Mouse (Mus musculus) lung, embryonic 14.5 days (tissue): ENCODE results near the gene Zfp536. TPM values are rescaled to one million over a fixed set of nuclear protein-coding genes. Genes with fewer than 3 reads are reported as not detected.

ENCODE experiments used
- ATAC-seq: fragments of 200-750 bp; cut with Nextera tagmentation; 2 replicates; pipeline ENCODE4 v1.8.0; 2017; ENCODE audit warnings: mild to moderate bottlenecking, moderate TSS enrichment, moderate library complexity; ENCODE audit not compliant: insufficient read depth
- DNase-seq: peaks from one replicate; pipeline ENCODE4 v3.0.0-alpha.2; 2015
- H3K27ac ChIP-seq: fragments of 300-500 bp; sonication (generic); 2 replicates; pipeline ENCODE4 v1.5.1; 2014; ENCODE audit warnings: low read depth, mild to moderate bottlenecking, moderate library complexity
- H3K27me3 ChIP-seq: fragments of 300-500 bp; sonication (generic); 2 replicates; pipeline ENCODE4 v1.6.1; 2014; ENCODE audit warnings: low read length, control low read depth; ENCODE audit not compliant: insufficient read depth
- H3K36me3 ChIP-seq: fragments of 300-500 bp; sonication (generic); 2 replicates; pipeline ENCODE4 v1.6.1; 2014; ENCODE audit warnings: control low read depth; ENCODE audit not compliant: insufficient read depth
- H3K4me1 ChIP-seq: fragments of 300-500 bp; sonication (generic); 2 replicates; pipeline ENCODE4 v1.6.1; 2014; ENCODE audit warnings: antibody characterized with exemption, control low read depth; ENCODE audit not compliant: insufficient read depth
- H3K4me2 ChIP-seq: fragments of 300-500 bp; sonication (generic); 2 replicates; pipeline ENCODE4 v1.6.1; 2014; ENCODE audit warnings: mild to moderate bottlenecking
- H3K4me3 ChIP-seq: fragments of 300-500 bp; sonication (generic); 2 replicates; pipeline ENCODE4 v1.5.1; 2014; ENCODE audit warnings: low read depth, low read length
- H3K9ac ChIP-seq: fragments of 300-500 bp; sonication (generic); 2 replicates; pipeline ENCODE4 v1.6.1; 2014
- H3K9me3 ChIP-seq: fragments of 300-500 bp; sonication (generic); 2 replicates; pipeline ENCODE4 v1.6.1; 2016; ENCODE audit warnings: low read depth, low read length, control low read depth
- CTCF ChIP-seq: IDR thresholded peaks from 2 replicates; pipeline ENCODE4 v1.5.1; 2016; ENCODE audit warnings: antibody characterized with exemption, low read depth
- WGBS: fragments of 180-500 bp; shearing (Covaris S2); extraction: QIAGEN DNeasy Blood & Tissue Kit; methylation state at CpG from one replicate; pipeline ENCODE4 v1.1.7; 2014; 5-methylcytosine and 5-hydroxymethylcytosine counted together
- polyA plus RNA-seq: library from polyadenylated mRNA; unstranded; fragments of >200 nt; fragmentation: Nextera tagmentation; extraction: Ambion mirVana; gene quantifications from 2 replicates; pipeline ENCODE4 v1.2.1, GENCODE M21; 2014

Gene Zfp536
- polyA plus RNA-seq, 1 experiment from 2014 or later: 13.7 TPM

DNA sequence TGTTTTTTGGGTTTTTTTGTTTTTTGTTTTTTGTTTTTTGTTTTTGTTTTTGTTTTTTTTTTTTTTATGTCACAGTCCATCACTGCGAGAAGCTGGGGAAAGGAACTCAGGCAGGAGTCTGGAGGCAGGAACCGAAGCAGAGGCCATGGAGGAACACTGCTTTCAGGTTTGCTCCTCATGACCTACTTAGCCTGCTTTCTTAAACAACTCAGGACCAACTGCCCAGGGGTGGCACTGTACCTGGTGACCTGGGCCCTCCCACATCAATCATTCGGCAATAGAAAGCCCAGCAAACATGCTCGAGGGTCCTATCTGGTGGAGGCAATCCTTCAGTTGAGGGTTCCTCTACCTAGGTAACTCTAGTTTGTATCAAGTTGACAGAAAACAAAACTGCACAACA, 35.6 kb upstream of the Zfp536 start:
- H3K27ac ChIP-seq: no peak overlapping the region
- H3K4me3 ChIP-seq: no peak overlapping the region
- no peak for TF ChIP-seq CTCF
- H3K27me3 ChIP-seq: no peaks in the 10 kb centered on the region
- no peak overlapping the region for H3K4me2 ChIP-seq
- WGBS: 82% methylated on average over 4 of the region's 4 CpGs
- no peaks in the 10 kb centered on the region for H3K9me3 ChIP-seq
- no peak overlapping the region for H3K9ac ChIP-seq
- no peaks in the 10 kb centered on the region for H3K36me3 ChIP-seq
- no peaks in the 10 kb centered on the region for H3K4me1 ChIP-seq
- no peak for DNase-seq
- ATAC-seq: no peak

DNA sequence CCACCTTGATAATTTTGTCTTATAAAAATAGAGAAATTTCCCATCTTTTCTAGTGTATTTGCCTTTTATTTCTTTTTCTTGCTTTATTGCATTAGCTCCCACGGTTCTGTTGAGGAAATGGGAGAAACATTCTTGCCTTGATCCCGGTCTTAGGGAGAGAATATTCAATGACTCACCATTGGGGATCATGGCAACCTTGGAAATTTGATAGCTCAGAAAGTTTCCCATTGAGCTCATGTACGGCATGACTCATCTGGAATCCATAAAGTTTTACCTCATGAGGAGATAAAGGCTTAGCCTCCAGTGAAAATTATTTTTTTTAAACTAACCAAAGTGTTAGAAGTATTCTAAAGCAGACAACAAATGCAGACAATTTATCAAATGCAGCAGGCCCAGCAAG, 27.7 kb upstream of the Zfp536 start:
- Histone ChIP-seq H3K9ac (no peak overlapping the region), H3K36me3 (no peaks in the 10 kb centered on the region), H3K4me3 (no peak overlapping the region), H3K27ac (no peak overlapping the region), H3K4me1 (no peaks in the 10 kb centered on the region), H3K9me3 (no peaks in the 10 kb centered on the region), H3K27me3 (no peaks in the 10 kb centered on the region), H3K4me2 (no peak overlapping the region)
- TF ChIP-seq CTCF: no peak
- DNase-seq (no peak), ATAC-seq (no peak)
- 63% methylated on average over 3 of the region's 3 CpGs for WGBS

DNA sequence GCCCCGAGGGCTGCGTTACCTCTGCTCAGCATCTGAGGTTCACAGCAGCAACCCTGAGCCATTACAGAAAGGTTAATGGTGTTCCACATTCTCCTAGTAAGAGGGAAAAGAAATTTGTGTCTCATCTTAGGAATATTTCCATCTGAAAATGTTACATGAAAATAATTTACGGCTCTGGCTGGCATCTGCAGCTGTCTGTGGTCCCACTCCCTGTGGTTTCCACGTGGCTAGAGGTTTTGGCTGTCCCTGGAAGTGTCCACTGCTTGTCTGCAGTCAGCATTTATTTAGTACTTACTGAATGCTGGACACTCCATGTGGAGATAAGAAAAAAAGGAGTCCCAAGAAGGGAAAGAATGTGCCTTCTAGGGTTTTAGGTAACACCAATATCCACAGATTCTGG, 15.3 kb upstream of the Zfp536 start:
- 74% methylated on average over 4 of the region's 4 CpGs for WGBS
- Histone ChIP-seq H3K9ac (no peak overlapping the region), H3K9me3 (no peaks in the 10 kb centered on the region), H3K27me3 (no peaks in the 10 kb centered on the region), H3K27ac (no peak overlapping the region), H3K4me2 (no peak overlapping the region), H3K4me3 (no peak overlapping the region), H3K36me3 (no peaks in the 10 kb centered on the region), H3K4me1 (no peaks in the 10 kb centered on the region)
- TF ChIP-seq CTCF: no peak
- DNase-seq: no peak
- no peak for ATAC-seq

DNA sequence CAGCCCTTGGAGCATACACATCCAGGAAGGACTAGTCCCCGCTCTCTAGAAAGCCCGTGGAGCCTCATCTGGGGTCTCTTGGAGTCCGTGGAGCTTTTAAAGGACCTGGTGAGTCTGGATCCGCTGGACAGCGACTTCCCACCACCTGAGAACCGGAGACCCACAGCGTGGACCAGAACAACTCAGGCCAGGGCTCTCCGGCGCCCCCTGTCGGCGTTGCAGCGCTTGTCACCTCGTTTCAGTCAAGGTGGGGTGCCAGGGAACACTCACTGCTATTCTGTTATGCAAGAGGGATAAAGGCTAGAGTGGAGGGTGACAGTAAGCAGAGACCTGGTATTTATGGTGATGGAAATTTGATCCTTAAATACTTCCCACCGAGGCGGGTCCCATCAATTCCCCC, 2.1 kb upstream of the Zfp536 start:
- H3K36me3 ChIP-seq: no peaks in the 10 kb centered on the region
- H3K4me3 ChIP-seq: no peak overlapping the region
- H3K4me2 ChIP-seq: no peak overlapping the region
- no peak overlapping the region for H3K9ac ChIP-seq
- WGBS: 2% methylated on average over 15 of the region's 15 CpGs
- no peak overlapping the region for H3K27ac ChIP-seq
- peak; percentile 92 for TF ChIP-seq CTCF
- ATAC-seq: no peak
- no peaks in the 10 kb centered on the region; the same call in 1 of the 2 replicates for H3K4me1 ChIP-seq
- no peaks in the 10 kb centered on the region for H3K9me3 ChIP-seq
- peak; percentile 79 for DNase-seq
- peaks cover 53% of the 10 kb centered on the region for H3K27me3 ChIP-seq

DNA sequence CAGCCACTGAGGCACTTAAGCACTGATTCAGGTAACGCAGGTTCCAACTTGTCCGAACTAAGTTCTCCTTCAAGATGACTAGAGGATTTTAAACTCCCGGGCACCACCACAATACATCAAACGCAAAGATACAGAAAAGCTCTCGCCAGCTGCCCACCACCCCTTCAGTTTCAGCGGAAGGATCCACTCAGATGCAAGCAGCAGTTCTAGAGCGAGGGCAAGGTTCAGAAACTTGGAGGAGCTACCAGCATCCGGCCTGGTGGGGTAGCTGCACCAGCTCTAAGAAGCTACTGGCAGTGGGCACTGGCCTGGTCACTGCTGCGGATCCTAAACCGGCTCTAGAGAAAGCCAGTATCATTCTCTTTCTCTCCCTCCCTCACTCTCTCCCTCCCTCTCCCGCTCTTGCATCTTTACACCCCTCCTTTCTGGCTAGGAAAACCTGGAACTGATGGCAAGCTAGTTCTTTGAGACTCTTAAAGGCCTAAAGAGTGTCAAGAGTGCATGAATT, 1.1 kb upstream of the Zfp536 start:
- H3K4me3 ChIP-seq: no peak overlapping the region
- no peaks in the 10 kb centered on the region for H3K36me3 ChIP-seq
- H3K9me3 ChIP-seq: no peaks in the 10 kb centered on the region
- TF ChIP-seq CTCF: no peak
- ATAC-seq (no peak), DNase-seq (no peak)
- no peaks in the 10 kb centered on the region; the same call in 1 of the 2 replicates for H3K4me1 ChIP-seq
- H3K27ac ChIP-seq: no peak overlapping the region
- 40% methylated on average over 11 of the region's 11 CpGs for WGBS
- H3K27me3 ChIP-seq: peaks cover 61% of the 10 kb centered on the region
- H3K9ac ChIP-seq: no peak overlapping the region
- H3K4me2 ChIP-seq: no peak overlapping the region

DNA sequence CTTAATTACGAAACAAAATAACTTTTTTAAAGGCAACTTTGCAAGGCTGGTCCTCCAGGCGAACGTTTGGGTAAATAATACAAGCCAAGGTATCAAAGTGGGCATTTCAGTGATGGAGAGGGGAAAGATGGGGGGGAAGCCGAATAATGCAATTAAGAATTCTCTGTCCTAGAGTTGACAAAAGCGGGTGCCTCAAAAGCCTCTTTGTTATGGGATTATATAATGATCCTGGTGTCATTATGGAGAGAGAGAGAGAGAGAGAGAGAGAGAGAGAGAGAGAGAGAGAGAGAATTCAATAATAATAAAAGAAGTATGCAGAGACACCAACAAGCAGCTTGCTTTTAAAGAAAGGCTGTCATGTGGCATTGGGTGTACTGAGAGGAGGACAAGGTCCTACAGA, 465 bp upstream of the Zfp536 start:
- DNase-seq (no peak), ATAC-seq (no peak)
- no peaks in the 10 kb centered on the region for H3K36me3 ChIP-seq
- peak overlapping the region; percentile 96 for H3K4me2 ChIP-seq
- no peaks in the 10 kb centered on the region for H3K9me3 ChIP-seq
- H3K9ac ChIP-seq: no peak overlapping the region
- 19% methylated on average over 5 of the region's 5 CpGs for WGBS
- no peak overlapping the region for H3K4me3 ChIP-seq
- no peaks in the 10 kb centered on the region; the same call in 1 of the 2 replicates for H3K4me1 ChIP-seq
- H3K27me3 ChIP-seq: peaks cover 67% of the 10 kb centered on the region
- no peak overlapping the region for H3K27ac ChIP-seq
- no peak for TF ChIP-seq CTCF

DNA sequence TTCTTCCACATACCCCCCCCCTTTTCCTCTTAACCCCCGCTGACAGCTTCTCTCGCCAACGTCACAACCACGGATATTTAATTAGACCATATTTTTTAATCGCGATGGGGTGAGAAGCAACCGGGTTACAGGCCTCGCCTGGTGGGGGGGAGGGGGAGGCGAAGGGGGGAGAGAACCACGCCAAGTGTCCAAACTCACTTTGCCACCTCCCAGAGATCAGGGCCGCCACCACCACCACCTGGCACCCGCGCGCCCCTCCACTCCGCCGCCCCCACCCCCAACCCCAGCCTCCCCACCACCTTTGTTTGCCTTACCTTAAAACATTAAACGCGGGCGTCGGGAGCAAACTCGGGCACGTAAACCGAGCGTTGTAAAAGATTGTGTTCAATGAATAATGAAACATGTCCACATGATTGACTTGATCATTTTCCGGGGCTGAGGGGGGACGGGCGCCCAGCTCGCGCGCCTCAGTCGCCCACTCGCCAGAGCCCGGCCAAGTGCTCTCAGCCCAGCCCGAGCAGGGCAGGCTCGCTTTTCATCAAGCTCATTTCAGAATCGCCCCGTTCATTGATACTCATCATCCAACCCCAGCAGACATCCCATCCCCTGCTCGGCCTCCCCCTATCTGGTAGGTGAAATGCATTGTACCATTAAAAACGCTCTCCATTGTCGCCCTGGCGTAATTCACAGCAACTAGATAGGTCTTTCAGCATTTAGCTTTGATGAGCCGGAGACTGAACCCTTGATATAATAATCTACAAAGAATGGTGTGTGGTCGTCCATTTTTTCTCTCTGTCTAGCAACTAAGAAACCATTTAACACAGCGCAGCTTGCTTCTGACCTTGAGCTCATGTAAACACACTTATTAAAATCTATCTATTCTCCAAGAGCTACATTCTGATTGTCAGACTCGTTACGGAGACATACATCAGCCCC, 797 bp downstream of the Zfp536 start:
- H3K4me2 ChIP-seq: peak overlapping the region; percentile 96
- peak; percentile 52 for DNase-seq
- WGBS: under 1% methylated on average over 46 of the region's 46 CpGs
- no peaks in the 10 kb centered on the region for H3K9me3 ChIP-seq
- H3K9ac ChIP-seq: peak overlapping the region; percentile 61
- ATAC-seq: no peak
- TF ChIP-seq CTCF: no peak
- H3K27ac ChIP-seq: no peak overlapping the region; the same call in 1 of the 2 replicates
- no peaks in the 10 kb centered on the region for H3K36me3 ChIP-seq
- peak overlapping the region; percentile 54 for H3K4me3 ChIP-seq
- H3K4me1 ChIP-seq: no peaks in the 10 kb centered on the region; the same call in 1 of the 2 replicates
- peaks cover 76% of the 10 kb centered on the region for H3K27me3 ChIP-seq
